Mouse (Mus musculus): Measurements from ENCODE around the gene Gm20388.

Gm20388 gene

GRCm38 (mm10) chr8:121751407-121751806 is 1840.8 kb downstream of the Gm20388 start:
- DNase-seq: peak; percentile 4 to 64

DNA sequence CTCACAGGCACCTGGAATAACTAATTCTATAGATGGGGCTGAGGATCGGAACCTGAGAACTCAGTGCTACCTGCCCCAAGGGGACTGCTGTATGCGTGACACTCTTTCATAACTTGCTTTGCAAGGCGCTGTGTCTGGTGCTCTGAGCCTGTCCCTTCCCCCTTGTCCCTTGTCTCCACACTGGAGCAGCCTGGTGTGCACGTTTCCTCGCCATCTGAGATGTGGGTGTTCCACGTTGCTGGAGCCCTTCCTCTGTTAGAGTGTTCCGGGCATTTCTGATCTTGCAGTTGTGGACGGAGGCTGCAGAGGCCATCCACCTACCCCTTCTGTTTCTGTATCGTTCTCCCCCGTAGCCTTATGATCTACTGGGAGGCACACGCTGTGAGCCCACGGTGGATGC is 1847.8 kb downstream of the Gm20388 start:
- no peak for DNase-seq

DNA sequence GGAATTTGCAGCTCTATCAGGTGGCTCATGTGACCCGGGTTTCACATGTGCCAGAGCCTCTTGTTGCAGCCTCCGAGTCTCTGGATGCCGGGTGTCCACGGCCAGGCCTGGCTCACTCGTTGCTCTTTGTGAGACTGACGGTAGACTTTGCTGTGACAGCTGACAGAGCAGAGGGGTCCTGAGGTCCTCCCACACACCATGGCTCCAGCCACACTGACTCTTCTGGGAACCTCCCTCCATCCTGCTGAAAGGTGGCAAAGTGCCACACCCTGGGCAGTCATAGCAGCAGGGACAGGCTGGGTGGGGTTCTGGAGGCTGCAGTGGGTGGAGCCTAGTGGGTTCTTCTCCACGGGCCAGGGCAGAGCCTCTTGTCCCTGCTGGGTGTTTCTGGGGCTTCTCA is 1849.8 kb downstream of the Gm20388 start:
- DNase-seq: no peak

- peak in 1 of 2 experiments; percentile 9 for DNase-seq
Observed at GRCm38 (mm10) chr8:121761480-121761879, 1850.8 kb downstream of the Gm20388 start.

DNA sequence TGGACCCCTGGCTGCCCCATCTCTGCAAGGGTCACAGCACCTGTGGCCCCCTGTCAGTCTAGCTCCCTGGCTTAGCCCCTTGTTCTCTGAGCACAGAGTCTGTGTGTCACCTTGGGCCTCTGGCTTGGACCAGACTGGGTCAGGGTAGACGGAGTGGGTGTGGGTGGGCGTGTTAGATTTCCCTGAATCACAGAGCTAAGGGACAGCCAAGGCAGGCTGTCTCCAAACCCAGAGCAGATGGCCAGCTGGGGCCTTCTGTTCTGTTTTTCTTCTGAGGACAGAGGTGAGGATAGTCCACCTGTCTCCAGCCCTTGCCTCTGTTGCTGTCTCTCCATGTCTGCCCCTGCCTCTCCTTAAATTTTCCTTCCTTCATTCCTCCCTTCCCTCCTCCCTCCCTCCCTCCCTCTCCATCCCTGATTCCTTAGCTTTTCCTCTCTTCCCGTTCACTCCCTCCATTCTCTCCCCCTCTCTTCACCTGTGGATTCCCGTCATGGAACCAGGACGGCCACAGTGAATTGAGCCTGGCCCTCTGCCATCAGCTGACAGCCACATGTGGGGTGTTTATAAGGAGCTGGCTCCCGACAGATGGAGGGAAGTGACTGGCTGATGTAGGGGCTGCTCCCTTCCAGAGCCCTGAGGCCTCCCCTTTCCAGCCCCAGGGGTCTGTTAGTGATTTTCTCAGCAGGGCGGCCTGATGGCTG is 1852.5 kb downstream of the Gm20388 start:
- DNase-seq: no peak

DNA sequence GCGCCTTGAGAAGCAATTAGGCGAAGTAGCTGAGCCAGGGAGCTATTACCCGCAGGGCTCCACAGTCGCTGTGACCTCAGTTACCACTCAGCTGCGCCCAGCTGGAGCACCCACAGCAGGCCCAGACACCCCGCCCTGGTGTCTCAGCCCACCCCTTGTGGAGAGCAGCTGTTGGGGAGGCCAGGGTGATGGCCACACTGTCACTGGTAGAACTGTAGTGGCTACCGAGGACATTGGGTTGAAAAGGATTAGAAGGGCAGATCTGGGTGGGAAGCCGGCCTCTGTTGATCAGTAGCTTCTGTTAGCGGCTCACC is 1853.0 kb downstream of the Gm20388 start:
- no peak for DNase-seq

DNA sequence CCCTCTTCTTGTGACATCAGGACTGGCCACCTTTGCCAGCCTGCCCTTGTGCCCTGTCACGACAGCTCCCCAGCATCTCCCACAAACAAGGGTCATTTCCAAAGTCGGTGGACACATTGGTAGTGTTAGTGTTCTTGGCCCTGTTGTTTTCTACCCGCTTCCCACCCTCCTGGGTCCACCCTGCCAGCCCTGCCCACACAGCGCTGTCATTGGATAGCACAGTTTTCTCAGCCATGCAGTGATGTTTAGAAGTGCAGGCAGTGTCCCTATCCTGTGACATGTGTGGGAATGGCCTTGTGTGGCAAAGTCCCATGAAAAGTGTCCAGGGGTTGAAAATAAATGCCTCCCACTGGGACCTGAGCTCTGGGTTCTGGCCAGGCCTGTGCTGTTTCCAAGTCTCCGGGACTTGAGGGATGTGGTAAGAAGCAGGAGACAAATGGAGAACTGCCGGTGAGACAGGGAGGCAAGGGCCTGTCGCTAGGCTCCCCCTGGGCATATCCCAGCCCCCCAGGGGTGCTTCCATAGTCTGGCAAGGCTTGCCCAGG is 1855.0 kb downstream of the Gm20388 start:
- no peak for DNase-seq

DNA sequence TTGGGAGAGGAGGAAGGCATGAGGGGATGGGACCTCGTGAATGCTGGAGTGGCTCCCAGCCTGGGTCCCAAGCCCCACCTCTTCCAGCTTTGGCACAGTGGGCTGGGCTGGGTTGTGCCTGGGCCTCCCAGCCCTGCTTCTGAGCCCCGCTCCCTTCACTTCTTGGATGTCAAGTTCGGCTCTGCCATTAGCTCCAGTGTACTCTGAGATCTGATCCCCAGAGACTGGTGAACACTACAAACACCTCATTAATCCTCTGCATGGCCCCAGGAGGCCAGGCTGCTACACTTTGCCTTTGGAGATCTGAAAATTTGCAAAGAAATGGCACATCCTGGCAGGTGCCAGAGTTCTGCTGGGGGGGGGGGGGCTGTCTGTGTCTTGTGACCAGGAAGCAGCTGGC is 1858.5 kb downstream of the Gm20388 start:
- no peak for DNase-seq

DNA sequence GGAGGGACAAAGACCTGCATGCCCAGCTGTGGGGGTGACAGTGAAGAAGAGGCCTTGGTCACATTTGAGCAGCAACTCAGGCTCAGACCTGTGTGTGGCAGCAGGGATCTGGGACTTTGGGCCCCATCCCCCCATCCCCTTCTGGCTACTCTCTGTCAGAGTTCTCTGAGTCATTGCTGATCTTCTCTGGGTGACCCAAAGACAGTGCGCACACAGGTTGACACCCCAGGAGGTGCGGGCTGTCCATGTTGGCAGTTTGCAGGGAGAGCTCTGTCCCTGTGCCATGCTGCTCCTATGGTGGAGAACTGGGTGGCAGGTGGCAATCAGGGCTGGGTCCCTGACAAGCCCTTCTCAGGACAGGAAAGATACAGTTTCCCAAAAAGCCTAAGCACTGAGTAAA is 1859.0 kb downstream of the Gm20388 start:
- DNase-seq: no peak

DNA sequence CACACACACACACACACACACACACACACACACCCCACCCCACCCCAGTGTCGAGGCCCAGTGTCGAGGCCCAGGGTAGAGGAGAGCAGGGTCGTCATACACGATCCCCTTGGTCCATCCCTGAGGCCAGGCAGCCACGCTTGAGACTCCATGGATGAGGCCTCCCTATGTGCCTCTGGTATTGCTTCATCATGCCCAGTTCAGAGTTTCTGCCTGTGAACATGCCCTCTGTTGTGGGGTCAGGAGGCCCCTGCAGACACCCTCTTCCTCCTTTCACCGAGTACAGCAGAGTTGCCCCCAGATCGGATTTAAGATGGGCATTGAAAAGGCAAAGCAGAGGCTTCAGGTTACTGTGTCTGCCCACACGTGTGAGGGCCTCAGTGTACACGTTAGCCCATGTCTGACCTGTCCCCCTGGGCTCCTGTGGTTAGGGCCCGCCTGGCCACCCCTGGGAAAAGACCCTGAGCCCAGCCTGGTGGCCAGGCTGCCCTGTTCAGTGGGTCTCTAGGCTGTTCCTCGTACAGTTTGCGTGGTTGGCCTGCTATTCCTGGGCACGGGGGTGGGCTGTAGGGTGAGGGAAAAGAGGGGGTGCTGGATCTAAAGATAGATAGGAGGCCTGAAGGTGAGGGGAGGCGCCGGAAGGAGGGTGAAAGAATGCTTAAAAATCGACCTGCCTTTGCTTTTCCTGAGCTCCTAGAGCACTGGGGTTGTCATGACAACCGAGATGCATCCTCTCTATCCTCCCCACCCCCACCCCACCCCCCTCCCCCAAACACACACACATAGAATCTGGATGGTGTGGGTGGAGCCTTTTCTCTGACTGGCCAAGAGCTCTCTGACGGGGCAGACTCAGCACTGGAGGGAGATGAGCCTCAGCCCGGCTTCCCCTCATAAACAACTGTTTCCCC is 1860.5 kb downstream of the Gm20388 start:
- no peak for DNase-seq

GRCm38 (mm10) chr8:121773876-121774275 is 1863.2 kb downstream of the Gm20388 start:
- no peak for DNase-seq

DNA sequence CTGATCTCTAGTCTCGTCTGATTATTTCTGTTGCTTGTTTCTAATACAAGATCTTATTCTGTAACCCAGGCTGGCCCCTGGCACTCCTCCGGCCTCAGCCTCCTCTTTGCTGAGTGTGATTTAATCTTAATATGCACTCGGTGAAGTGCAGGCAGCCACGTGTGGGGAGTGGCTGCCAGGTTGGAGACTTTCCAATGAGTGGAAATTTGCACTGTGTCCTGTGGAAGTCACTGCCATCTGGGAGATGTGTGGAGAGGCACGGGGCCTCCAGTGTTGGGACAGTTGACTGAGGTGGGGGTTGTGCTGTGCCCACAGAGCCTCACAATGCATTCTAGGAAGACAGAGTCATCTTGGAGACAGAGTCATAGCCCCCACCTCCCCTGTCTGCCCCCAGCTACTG is 1871.9 kb downstream of the Gm20388 start:
- DNase-seq: no peak

DNA sequence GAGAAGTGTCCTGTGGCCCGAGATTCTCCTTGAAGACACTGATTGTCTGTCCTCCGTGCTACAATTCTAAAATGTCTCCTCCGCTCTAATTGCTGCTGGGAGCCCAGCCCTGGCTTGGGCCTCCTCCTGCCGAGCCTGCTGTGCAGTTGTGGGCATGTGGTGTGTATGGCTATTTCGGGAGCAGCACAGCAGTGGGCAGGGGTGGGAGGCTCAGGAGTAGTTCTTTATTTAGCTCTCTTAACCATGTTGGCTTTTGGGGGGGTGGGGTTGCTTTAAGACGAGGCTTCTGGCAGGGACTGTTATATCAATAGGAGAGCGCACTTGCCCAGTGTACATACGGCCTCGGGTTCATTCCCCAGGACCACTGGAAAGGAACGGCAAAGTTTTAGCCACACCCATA is 1875.9 kb downstream of the Gm20388 start:
- no peak for DNase-seq

DNA sequence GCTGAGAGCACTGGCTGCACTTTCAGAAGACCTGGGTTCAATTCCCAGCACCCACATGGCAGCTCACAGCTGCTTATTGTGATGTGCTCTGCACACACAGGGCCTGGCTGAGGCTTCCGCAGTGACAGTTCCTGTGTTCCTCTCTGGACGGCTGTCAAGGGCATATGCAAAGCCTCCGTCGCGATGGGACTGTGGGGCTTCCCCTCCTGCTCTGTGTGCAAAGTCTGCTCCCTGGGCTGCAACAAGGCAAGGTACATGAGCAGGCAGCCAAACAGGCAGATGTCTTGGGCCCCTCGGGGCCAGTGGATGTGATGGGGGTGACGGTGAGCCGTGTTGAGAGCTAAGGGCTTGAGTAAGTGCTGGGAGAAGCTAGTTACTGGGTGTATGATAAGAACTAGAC is 1878.1 kb downstream of the Gm20388 start:
- DNase-seq: no peak

DNA sequence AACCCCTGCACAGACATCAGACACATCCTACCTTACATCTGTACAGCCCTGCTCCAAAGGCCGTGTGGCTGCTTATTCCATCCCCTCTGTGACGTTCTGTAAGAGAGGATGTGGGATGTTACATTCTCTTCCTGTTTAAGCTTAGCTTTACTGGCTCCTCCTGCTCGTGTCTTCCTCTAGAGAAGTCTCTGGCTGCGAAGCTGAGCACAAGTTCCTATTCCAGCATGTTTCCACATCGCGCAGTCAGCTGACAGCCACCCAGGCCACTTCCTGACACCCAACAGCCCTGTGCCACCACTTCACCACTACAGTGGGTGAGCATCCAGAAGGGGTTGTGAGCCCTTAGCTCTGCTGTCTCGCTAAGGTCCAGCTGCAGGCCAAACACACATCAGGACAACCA is 1881.5 kb downstream of the Gm20388 start:
- no peak for DNase-seq

DNA sequence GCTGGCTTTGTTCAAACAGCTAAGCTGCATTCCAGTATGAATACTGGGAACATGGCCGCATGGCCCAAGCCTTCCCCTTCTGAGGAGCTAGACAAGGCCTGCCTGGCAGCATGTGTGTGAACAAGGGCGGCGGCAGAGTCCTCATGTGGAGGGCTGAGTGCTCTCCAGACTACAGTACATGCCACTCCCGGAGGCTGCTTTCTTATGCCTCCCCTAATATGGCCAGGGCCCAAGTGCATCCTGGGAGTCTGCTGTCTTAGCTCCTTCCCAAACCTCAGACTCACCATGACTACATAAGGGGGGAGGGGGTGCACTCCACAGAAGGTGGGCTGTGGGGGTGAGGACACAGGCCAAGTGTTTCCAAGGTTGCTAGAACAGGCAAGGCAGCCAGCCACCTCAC is 1882.0 kb downstream of the Gm20388 start:
- DNase-seq: no peak

DNA sequence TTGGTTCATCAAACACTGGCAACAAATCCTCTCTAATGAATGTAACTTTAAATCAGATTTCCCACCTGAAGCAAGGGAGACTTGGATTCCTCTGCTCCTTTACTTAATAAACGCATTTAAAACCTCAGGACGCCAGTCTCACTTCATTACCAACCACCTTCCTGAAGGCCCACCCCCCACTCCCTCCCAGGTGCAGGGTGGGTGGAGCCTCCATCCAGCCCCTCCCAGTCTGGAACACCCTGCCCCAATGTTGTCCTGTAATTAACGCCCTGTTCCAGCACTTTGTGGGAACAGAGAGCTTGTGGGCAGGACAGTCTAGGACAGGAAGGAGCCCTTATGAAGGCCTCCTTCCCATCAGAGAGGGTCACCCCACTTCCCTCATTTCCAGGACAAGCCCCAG is 1883.5 kb downstream of the Gm20388 start:
- no peak for DNase-seq

- no peak for DNase-seq
Observed at GRCm38 (mm10) chr8:121795461-121795860, 1884.8 kb downstream of the Gm20388 start.

DNA sequence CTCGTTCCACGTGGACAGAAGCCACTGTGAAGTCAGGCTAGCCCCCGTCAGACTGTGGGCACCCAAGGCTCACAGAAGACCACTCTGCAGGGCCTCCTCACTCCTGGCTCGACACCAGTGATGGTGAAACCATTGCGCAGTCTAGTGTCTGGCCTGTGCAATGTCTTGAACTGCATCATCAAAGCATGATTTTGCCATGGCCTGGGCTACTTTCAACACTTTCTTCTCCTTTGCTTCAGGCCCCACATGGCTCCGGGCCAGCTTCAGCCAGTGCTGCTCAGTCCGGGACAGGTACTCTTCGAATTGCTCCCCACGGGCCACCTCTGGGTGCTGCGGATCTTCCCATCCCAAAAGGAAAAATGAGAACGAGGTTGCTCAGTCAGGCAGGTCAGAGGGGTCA is 1885.8 kb downstream of the Gm20388 start:
- no peak for DNase-seq

- no peak for DNase-seq
Observed at GRCm38 (mm10) chr8:121798401-121798800, 1887.8 kb downstream of the Gm20388 start.

GRCm38 (mm10) chr8:121804829-121805228 is 1894.2 kb downstream of the Gm20388 start:
- DNase-seq: no peak

- DNase-seq: no peak
Observed at GRCm38 (mm10) chr8:121806126-121806525, 1895.5 kb downstream of the Gm20388 start.

DNA sequence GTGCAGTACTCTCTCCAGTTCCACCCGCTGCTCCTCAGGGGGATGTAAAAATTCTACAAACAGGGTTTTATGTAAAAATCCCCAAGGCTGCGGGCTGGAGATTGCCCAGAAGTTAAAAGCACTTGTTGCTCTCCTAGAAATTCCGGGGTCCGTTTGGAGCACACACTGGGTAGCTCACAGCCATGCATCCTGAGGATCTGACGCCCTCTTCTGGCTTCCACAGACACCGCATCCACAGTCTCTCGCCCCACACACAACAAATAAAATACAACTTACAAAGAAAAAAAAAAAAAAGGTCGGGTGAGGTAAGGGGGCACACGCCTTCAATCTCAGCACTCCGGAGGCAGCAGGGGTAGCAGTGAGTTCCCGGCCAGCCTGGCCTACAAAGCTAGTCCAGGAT is 1897.4 kb downstream of the Gm20388 start:
- DNase-seq: no peak

GRCm38 (mm10) chr8:121809524-121810155 is 1899.0 kb downstream of the Gm20388 start:
- DNase-seq: no peak

All from kidney, adult 8-10 months (tissue).